Mouse (Mus musculus) olfactory bulb, adult 2 months (tissue): ENCODE measurements around the gene Crip2.

Experiments
- CTCF ChIP-seq: fragments of 200-500 bp; IDR thresholded peaks from 2 replicates; pipeline ENCODE4 v1.5.1; 2012; ENCODE audit warnings: low read depth, mild to moderate bottlenecking, low read length, moderate library complexity; ENCODE audit not compliant: insufficient read depth
- POLR2A ChIP-seq: fragments of 200-500 bp; IDR thresholded peaks from 2 replicates; pipeline ENCODE4 v1.6.1; 2012; ENCODE audit warnings: mild to moderate bottlenecking, low read depth, low read length, moderate library complexity; ENCODE audit not compliant: insufficient read depth

DNA sequence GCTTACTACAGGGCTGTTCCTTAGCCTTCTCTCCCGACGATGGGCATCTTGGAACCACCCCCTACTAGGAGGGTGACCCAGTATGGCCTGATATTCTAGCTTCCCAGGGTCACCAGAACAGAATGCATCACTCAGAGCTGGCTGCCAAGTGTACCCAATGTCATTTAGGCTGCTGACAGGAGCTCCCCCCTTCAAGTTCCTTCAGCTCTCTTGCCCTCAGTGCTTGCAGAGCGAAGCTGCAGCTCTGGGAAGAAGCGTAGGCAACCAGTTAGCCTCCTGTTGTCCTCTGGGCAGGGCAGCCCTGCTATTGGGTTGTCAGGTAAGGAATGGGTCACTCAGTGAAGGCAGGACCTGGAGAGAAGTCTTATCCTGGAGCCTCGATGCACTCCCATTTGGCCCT lies 44.9 kb downstream of the Crip2 start:
- TF ChIP-seq CTCF (no peak), POLR2A (no peak)
